Mouse (Mus musculus): ENCODE measurements around the gene Atrnl1. TPM values are rescaled to one million over a fixed set of nuclear protein-coding genes. Genes with fewer than 3 reads are reported as not detected.
"Not testable (repeated sequence)": the region's sequence is repeated elsewhere in the genome, so short reads cannot be mapped to it uniquely, and the experiment has no call there.

The Atrnl1 gene
- total RNA-seq, 2 experiments from 2014 or later: 24.4 to 26.6 TPM

DNA sequence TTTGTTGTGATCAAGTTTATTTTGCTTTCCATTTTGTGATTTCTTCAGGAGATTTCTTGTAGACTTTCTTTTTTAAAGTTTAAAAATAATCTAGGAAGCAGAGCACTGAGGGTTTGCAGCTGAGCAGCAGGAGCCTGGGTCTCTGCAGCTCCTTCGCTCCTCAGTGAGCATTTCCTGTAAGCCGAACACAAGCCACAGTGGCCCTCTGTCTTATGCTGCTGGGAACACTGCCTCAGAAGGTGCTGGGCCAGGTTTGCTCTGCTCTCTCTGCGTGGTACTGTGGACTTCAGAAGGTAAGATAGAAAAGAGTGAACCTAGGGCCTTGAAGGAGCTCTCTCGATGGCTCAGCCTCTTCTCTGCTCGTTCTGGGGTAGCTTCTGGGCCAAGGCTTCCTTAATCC lies 407.9 kb downstream of the Atrnl1 start:
- DNase-seq (ENCODE audit: low spot score in 2 of 2): no peak

DNA sequence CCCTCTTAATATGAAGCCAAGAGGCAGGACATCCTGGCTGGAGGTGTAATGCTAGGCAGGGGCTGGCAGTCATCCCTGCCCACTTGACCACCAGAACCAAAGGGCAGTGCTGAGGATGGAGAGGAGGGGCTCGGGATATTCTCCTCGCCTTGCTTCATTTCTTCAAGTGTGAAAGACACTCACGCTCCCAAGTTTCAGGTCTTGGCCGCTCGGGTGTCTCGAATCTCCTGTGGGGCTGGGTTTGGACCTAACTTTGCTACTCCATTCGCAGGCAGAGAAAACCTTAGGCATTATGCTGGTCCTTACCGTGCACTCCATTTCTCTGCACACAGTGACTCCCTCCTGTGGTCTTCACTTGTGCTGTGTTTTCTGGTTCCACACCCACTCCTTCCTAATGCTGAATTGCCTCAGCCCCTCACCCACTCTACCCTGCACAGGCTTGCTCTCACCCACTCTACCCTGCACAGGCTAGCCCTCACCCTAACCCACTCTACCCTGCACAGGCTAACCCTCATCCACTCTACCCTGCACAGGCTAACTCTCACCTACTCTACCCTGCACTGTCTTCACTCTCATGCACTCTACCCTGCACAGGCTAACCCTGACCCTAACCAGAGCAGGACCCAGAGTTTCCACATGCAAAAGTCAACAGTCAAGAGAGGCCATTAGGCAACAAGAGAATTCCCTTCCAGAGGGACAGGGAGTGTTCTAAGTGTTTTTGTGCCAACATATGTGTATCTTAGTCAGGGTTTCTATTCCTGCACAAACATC lies 410.9 kb downstream of the Atrnl1 start:
- DNase-seq (ENCODE audit: low spot score in 2 of 2): no peak

DNA sequence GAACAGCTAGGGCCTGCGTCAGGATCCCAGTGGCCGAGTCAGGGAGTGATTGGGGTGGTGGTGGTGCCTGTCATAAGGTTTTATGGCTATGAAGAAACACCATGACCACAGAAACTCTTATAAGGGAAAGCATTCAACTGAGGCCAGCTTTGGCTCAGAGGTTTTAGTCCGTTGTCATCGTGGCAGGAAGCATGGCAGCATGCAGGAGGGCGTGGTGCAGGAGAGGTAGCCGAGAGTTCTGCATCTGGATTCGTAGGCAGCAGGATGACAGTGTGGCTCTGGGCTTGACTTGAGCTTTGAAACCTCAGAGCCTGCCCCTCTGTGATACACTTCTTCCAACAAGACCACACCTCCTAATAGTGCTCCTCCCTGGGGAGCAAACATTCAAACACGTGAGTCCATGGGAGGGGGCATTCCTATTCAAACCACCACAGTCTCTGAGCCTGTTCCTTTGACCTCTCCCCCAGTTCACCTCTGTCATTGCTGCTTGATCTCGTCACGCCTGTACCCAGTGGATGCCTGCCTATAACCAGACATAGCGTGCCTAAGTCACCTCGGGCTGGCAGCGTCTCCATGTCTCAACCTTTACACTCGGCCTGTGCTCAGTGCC lies 412.5 kb downstream of the Atrnl1 start:
- no peak for DNase-seq (ENCODE audit: low spot score in 2 of 2)

DNA sequence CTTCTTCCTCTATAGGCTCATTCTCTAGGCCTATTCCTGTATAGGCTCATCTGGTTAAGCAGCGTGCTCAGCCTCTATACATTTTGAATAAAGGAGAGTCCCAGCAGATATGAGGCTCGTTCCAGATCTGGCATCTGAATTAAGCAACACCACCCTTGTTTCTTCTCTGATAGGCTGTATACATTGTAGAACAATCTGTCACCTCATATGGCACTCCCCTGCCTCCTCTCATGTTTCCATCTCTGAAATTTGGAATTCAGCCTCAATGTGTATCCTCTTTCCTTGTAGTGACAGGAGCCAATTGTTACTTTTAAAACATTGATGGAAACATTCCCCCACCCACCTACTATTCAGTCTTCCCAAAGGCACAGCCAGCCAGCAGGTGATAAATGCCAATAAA lies 414.2 kb downstream of the Atrnl1 start:
- DNase-seq (ENCODE audit: low spot score in 2 of 2): no peak

DNA sequence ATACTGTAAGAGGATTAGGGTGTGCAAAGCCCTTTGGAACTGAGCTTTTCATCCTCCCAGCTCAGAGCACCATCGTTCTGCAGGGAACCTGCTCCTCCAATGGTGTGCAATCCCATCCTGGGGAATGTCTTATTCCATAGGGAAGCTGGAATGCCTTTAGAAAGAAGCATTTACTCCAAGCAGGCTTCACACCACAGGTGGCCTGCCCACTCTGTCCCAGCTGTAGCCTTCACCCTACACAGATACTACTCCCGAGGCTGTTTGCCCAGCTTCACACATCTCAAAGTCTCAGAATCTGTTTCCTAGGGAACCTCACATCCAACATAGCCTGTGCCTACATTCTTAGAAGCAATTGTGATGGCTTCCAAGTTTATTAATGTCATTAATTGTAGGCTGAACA lies 418.8 kb downstream of the Atrnl1 start:
- no peak for DNase-seq (ENCODE audit: low spot score in 2 of 2)

DNA sequence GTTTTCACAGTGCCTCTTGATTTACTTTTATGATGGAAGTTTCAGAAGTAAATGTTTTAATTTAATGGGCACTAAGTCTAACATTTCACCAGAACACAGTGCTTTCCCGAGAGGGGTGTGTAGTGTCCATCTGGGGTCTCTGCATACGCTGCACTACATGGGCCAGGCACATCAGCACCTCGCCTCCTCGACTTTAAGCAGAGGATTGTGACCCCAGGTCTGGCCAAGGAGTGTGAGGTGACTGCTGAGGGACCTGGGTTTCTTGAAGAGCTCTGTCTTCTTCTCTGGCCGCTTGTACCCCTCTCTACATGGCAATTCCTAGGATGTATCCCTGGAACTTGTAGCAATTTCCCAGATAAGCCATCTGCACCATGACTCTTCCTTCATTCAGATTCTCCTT lies 422.4 kb downstream of the Atrnl1 start:
- no peak for DNase-seq (ENCODE audit: low spot score in 2 of 2)

DNA sequence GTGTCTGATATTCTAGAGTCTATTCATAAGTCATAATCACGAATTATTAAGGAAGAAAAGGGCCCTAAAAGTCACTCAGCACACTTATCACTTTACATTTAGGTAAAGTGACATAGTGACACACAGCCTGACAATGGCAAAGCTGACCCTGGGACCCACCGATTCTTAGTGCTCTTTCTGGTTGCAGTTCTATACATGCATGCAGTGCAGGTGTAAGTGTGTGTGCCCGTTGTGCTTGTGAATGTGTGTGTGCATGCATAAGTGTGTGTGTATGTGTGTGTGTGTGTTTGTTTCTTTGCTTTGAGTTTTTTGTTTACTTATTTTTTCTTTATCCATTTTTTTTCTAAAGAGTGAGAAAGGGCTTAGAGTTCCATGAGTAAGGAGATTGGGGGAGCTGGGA lies 425.3 kb downstream of the Atrnl1 start:
- no peak for DNase-seq (ENCODE audit: low spot score in 2 of 2)

DNA sequence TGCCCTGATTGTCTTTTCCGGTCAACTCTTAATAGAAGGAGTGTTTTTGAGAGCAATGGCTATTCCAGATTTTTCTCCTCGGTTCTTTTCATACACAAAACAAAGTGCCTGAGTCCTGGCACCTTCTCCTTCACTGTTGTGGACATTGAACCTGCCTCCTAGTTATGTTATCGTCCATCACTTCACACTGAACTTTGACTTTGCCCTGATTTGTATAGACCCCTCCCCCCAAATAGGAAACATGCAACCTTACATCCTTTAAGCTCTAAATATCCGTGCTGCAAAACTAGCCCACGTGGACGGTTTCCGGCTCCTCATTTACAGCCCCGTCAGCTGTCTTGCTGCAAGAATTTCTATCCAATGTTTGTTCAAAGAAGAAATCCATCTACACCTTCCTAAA lies 432.3 kb downstream of the Atrnl1 start:
- DNase-seq (ENCODE audit: low spot score in 2 of 2): no peak

DNA sequence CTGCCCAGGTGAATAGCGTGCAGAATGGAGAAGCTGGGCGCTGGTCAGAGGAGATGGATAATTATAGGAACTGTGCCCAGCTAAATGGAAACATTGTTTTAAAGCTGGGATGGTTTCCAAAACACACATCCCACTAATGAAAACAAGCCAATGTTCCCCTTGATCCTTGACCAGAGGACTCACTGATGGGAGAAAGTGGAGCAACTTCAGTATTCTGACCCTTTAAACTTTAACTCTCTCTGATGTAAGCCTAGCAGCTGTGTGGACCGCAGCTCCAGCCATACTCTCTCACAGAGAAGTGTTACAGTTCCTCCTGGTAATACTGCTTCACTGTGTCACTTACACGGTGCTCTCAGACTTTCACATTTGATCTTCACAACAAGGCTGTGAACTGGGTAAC lies 432.7 kb downstream of the Atrnl1 start:
- DNase-seq (ENCODE audit: low spot score in 2 of 2): no peak

DNA sequence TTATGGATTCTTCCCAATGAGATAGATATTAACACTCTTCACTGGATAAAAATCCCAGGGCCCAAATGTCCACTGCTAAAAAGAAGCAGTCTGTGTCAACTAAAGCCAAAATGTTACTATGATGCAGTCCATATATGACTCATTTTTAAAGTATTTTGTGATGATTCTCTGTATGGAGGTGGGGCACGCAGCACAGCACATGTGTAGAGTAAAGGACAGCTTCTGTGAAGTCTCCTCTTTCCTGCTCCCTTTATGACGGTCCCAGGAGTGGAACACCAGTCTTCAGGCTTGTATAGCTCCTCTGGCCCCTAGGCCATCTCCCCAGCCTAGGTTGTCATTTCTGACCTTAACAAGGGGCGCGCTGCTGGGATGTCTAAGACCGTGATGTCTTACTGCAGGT lies 434.0 kb downstream of the Atrnl1 start:
- no peak for DNase-seq (ENCODE audit: low spot score in 2 of 2)

DNA sequence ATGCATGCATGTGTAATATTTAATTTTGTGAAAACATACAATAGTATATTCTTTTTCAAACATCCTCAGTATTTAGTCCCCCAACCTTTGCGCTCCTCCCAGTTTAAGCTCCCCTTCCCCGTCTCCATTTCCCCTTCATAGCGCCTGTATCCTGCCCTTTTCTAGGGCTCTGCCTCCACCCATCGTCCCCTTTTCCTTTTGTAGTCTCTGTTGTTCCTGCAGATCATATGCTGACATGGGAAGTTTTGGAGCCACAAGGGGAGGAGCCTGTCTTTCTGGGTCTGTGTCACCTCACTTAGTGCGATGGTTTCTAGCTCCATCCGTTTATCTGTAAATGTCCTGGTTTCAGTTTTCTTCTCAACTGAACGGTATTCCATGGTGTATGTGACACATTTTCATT lies 435.8 kb downstream of the Atrnl1 start:
- DNase-seq (ENCODE audit: low spot score in 2 of 2): no peak

DNA sequence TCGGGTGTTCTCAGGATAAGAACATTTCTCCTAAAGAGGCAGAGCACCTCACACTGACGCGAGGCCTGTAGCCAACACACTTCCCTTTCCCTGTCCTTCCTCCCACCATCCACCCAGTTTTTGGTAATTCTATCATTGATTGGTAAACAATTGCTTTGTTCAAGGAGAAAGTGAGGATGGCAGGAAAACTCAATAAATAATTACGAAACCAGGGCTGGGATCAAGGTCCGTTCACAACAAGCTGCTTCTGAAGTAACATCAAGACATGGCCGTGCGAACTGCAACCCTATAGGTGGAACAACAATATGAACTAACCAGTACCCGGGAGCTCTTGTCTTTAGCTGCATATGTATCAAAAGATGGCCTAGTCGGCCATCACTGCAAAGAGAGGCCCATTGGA lies 439.6 kb downstream of the Atrnl1 start:
- not testable (repeated sequence) for DNase-seq (ENCODE audit: low spot score in 2 of 2)

DNA sequence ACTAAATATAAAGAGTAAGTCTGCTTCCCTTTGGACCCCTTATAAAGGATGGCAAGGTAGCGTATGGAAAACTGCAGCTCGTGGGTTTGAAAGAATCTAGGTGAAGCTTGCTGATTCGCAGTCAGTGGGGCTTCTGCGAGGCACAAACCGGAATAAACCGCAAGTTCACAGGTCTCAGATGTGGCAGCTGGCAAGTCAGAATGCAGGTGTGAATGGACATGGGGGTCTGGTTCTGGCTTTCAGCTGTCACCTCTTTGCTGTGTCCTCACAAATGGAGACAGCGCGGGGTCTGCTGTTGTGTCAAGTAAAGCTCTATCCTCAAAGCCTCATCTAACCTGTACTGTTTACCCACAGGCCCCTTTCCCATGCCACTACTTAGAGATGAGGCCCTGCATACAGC lies 440.2 kb downstream of the Atrnl1 start:
- DNase-seq (ENCODE audit: low spot score in 2 of 2): no peak

DNA sequence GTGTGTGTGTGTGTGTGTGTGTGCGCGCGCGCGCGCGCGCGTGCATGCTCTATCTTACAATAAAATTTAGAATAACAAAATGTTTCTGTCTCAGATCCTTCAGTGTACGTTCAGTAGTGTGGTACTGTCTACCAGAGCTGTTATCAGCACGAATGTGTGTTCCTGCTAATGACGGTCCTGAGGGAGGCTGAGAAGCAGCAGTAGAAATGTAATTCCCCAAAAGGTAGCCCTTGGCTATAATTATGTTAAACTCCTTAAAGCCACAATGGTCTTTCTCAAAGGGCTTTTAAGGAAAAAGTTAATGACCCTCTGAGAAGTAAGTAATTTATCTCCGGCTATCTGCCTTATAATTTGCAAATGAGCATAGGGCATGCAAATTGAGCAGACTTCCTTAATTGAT lies 441.1 kb downstream of the Atrnl1 start:
- no peak for DNase-seq (ENCODE audit: low spot score in 2 of 2)

DNA sequence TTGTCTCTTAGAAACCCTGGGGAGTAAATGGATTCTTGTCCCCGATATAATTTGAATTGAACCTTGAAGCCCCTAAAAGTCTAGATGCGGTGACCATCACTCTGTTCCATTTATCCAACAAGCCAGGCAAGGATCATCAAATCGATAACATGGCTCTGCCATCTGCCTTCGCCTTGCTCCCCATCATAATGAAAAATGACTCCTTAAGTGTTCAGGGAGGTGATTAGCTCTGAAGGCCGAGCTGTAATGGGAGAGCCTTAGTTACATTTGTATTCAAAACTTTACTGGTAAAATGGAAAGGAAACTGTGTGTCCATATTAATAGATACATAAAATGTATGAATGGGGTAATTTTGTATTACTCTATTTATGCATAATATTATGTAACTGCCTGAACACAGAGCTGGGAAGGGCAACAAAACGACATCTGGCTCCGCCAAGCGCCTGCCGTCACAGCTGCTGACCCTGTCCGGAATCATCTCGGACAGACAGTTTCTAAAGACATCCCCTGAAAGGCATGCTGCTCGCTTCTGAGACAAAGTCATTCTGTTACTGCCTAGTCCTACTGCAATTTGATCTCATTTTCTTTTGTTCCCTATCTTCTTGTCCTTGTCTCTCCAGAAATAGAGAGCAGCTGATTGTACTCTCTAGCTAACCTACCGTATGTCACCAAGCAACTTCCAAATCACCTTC lies 441.8 kb downstream of the Atrnl1 start:
- DNase-seq (ENCODE audit: low spot score in 2 of 2): no peak

DNA sequence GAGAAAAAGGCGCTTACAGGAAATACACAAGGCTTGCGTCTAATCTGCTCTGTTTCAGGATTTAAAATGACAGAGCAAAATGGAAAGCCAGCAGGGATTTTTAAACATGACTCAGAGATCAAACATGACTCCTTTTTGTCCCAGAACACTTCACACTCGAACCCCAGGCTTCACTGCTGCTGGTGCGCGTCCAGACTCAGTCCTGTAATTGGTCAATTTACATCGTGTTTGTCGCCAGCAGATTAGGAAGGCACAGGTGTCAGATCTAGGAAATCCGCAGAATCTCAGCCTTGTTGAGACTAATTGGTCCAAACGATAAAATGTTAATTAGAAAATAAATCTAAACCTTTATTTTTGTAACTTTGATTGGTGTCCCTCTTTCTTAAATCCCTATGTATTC lies 448.9 kb downstream of the Atrnl1 start:
- DNase-seq (ENCODE audit: low spot score in 2 of 2): no peak

DNA sequence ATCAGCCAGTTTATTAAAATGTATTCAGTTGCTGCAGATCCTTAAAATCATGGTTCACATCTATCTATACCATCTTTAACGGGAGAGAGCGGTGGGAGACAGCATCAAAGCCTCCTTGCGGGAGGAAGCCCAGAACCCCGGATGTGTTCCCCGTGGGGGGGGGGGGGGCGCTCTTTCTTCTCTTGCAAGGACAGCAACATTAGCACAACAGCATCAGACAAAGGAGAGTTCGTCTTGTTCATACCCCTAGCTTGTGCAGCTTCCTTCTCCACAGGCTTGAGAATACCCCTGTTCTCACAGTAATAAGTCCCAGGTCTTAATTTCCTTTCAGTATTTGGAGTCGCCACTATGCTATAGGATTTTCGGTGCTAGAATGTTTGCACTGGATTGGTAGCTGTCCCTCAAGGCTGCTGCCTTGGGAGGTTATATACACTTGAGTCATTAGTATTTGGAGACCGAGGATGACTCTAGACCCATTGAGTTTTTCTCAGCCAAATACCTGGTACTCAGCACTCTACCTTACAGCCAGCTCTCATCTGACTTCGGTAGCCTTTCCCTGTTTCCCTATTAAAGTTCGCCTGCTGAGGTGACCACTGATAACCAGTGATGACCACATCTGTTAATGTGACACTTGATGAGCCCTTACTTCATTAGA lies 449.5 kb downstream of the Atrnl1 start:
- DNase-seq (ENCODE audit: low spot score in 2 of 2): no peak

DNA sequence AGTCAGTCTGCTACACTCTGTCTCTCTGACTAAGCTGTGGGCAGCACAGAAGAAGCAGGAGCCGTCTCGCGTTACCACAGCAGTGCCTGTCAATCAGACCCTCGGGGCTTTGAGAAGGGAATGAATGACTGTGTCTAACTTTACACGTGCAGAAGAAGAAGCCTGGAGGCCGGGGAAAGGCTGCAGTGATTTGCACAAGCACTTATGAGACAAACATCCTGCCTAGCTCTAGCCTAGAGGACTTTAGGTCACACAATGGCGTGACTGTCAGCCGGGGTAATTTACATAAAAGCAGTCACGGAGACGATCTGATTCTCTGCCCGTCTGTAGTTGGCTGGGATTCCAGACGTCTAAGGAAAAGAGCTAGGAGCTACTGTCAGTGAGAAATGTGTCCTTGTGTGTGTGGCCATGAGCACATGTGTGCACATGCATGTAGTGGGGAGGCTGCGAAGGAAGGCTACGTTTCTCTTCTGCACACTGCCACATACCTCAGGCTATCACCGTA lies 450.1 kb downstream of the Atrnl1 start:
- DNase-seq (ENCODE audit: low spot score in 2 of 2): peak in 1 of 2 experiments; percentile 49

DNA sequence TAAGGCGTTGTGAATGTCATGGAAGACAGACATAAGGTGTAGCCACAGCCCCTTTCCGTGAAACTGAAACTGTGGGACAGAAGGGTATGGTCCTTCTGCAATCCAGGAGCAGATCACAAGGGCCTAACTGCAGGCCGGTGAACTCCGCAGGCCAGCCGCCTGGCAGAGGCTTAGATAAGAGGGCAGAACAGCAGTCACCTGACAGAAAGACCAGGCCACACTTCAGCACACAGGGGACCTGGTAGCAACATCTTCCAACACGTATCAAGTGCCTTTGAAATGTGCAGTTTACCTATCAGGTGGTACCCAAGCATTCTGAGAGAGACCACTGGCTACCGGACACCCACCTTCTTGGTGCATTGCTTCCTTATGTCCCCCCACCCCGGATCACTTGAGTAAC lies 451.1 kb downstream of the Atrnl1 start:
- DNase-seq (ENCODE audit: low spot score in 2 of 2): no peak

DNA sequence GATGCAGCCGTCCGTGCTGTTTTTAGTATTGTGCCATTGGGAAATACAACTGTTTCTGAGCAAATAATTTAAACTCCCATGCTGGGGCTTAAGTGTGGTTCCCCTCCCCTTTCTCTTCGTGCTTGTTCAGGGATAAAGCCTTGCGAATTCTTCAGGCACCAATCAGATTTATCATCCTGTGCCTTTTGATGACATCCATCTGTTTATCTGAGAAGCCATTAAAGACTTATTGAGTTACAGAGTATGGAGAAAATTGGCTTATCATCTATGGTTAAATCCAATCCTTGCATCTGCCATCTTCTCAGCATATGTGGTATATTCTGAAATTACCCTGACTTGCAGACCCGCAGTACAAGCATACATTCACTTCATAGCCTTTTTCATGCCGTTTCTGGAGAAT lies 452.7 kb downstream of the Atrnl1 start:
- no peak for DNase-seq (ENCODE audit: low spot score in 2 of 2)

DNA sequence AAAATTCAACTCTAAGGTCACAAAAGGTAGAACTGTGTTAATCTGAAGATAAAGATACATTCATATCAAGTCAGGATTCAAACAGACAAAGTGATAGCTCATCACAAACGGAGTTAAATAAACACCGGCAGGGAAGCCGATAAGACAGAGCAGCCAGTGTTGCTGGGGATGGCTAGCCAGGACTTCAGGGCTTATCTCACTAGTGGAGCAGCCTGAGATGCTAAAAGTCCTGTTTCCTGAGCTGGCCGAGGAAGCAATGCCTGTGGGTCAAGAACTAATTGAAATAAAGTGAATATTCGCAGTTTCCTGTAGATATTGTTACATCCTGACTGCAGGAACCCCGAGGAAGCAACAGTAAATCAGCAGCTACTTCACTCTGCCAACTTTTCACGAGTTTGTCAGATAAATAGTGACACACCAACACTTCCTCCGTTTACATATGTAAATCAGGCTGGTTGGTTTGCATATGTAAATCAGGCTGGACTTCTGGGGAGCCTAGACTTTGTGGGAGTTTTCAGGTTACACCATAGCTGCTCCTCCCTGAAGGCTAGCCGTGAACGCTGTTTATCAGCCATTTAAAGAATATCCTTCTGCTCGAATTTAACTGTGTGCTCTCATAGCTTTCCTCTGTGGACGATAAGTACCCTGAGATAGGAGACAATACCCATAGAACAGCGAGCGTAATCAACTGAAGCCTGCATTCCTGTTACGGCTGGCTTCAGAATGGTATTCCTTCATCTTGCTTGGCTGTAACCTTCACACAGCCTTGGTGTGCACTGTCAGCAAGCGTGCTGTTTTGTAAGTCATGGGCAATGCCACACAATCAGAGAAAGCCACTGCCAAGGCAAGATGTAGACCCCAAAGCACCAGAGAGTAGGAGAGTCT lies 453.5 kb downstream of the Atrnl1 start:
- DNase-seq (ENCODE audit: low spot score in 2 of 2): no peak

All from gastrocnemius, postnatal 4 days (tissue).